Mouse (Mus musculus) midbrain, embryonic 16.5 days (tissue): ENCODE results near the gene Pbld2. TPM values are rescaled to one million over a fixed set of nuclear protein-coding genes. Genes with fewer than 3 reads are reported as not detected.

Experiments used
- ATAC-seq: fragments of 200-750 bp; cut with Nextera tagmentation; 2 replicates; pipeline ENCODE4 v1.8.0; 2017; ENCODE audit warnings: moderate TSS enrichment
- H3K27ac ChIP-seq: fragments of 300-500 bp; sonication (generic); 2 replicates; pipeline ENCODE4 v1.5.1; 2014; ENCODE audit warnings: mild to moderate bottlenecking, low read length, mixed read lengths
- H3K27me3 ChIP-seq: fragments of 300-500 bp; sonication (generic); 2 replicates; pipeline ENCODE4 v1.6.1; 2014; ENCODE audit warnings: low read depth, low read length, mixed read lengths; ENCODE audit not compliant: control insufficient read depth, insufficient read depth
- H3K36me3 ChIP-seq: fragments of 300-500 bp; sonication (generic); 2 replicates; pipeline ENCODE4 v1.6.1; 2014; ENCODE audit warnings: mild to moderate bottlenecking, low read length, moderate library complexity, mixed read lengths; ENCODE audit not compliant: control insufficient read depth, insufficient read depth
- H3K4me1 ChIP-seq: fragments of 300-500 bp; sonication (generic); 2 replicates; pipeline ENCODE4 v1.6.1; 2014; ENCODE audit warnings: mild to moderate bottlenecking, low read length, mixed read lengths; ENCODE audit not compliant: control insufficient read depth, insufficient read depth
- H3K4me2 ChIP-seq: fragments of 300-500 bp; sonication (generic); 2 replicates; pipeline ENCODE4 v1.6.1; 2014; ENCODE audit warnings: mild to moderate bottlenecking, low read length, mixed read lengths
- H3K4me3 ChIP-seq: fragments of 300-500 bp; sonication (generic); 2 replicates; pipeline ENCODE4 v1.5.1; 2014; ENCODE audit warnings: low read depth, mild to moderate bottlenecking, low read length, moderate library complexity, mixed read lengths
- H3K9ac ChIP-seq: fragments of 300-500 bp; sonication (generic); 2 replicates; pipeline ENCODE4 v1.6.1; 2014; ENCODE audit warnings: low read depth, low read length, mixed read lengths
- H3K9me3 ChIP-seq: fragments of 300-500 bp; sonication (generic); replicated peaks from 2 replicates; pipeline ENCODE4 v1.6.1; 2014; ENCODE audit warnings: mild to moderate bottlenecking, low read length, mixed read lengths; ENCODE audit not compliant: control insufficient read depth, poor library complexity, severe bottlenecking
- WGBS: fragments of 180-500 bp; shearing (Covaris S2); extraction: QIAGEN DNeasy Blood & Tissue Kit; methylation state at CpG from one replicate; pipeline ENCODE4 v1.1.7; 2014; 5-methylcytosine and 5-hydroxymethylcytosine counted together
- polyA plus RNA-seq: library from polyadenylated mRNA; unstranded; fragments of >200 nt; fragmentation: Nextera tagmentation; extraction: Ambion mirVana; gene quantifications from 2 replicates; pipeline ENCODE4 v1.2.1, GENCODE M21; 2015

The Pbld2 gene
- polyA plus RNA-seq: 0.77 and 0.80 TPM in 2 replicates

- H3K4me3 ChIP-seq: peak within 1 kb of the TSS; percentile 96
- H3K36me3 ChIP-seq: no peaks in the 10 kb centered on the region
- under 1% methylated on average over 64 of the region's 69 CpGs for WGBS
- H3K4me1 ChIP-seq: peaks cover 58% of the 10 kb centered on the region
- peak within 1 kb of the TSS; percentile 98 for H3K9ac ChIP-seq
- H3K27ac ChIP-seq: peak within 1 kb of the TSS; percentile 100
- H3K9me3 ChIP-seq: no peaks in the 10 kb centered on the region
- H3K27me3 ChIP-seq: no peaks in the 10 kb centered on the region
- peak within 1 kb of the TSS; percentile 74 for H3K4me2 ChIP-seq
- peak; percentile 93 for ATAC-seq
These were observed at the start of gene Pbld2, which contains the start of gene Hnrnph3 for GRCm38 (mm10) chr10:63023749-63024579. Pbld2 (plus strand) TSS chr10:63024315. Hnrnph3 (minus strand) TSS chr10:63024217.

GRCm38 (mm10) chr10:62979667-62980038 is 44.5 kb upstream of the Pbld2 start:
- Histone ChIP-seq H3K27me3 (no peaks in the 10 kb centered on the region), H3K4me2 (peak overlapping the region; percentile 58), H3K9me3 (no peaks in the 10 kb centered on the region), H3K4me3 (peak overlapping the region; percentile 96), H3K4me1 (peaks cover 10% of the 10 kb centered on the region), H3K9ac (peak overlapping the region; percentile 97), H3K36me3 (peaks cover 7% of the 10 kb centered on the region), H3K27ac (peak overlapping the region; percentile 93)
- 6% methylated on average over 10 of the region's 10 CpGs for WGBS
- ATAC-seq: no peak; the same call in 1 of the 2 replicates

- Histone ChIP-seq H3K9me3 (no peaks in the 10 kb centered on the region), H3K4me2 (peak within 1 kb of the TSS; percentile 58), H3K4me3 (peak within 1 kb of the TSS; percentile 96), H3K36me3 (peaks cover 10% of the 10 kb centered on the region), H3K27me3 (no peaks in the 10 kb centered on the region), H3K9ac (peak within 1 kb of the TSS; percentile 97), H3K4me1 (peaks cover 10% of the 10 kb centered on the region), H3K27ac (peak within 1 kb of the TSS; percentile 93)
- peak; percentile 95 for ATAC-seq
- under 1% methylated on average over 77 of the region's 77 CpGs for WGBS
These were observed 43.8 kb upstream of the Pbld2 start, which contains the start of gene Rufy2 for GRCm38 (mm10) chr10:62980039-62980954. Rufy2 (plus strand) TSS chr10:62980223.

GRCm38 (mm10) chr10:62984072-62984471 is 40.0 kb upstream of the Pbld2 start:
- Histone ChIP-seq H3K4me2 (no peak overlapping the region), H3K36me3 (peaks cover 22% of the 10 kb centered on the region), H3K27me3 (no peaks in the 10 kb centered on the region), H3K9me3 (no peaks in the 10 kb centered on the region), H3K4me3 (no peak overlapping the region), H3K9ac (no peak overlapping the region), H3K4me1 (peaks cover 12% of the 10 kb centered on the region), H3K27ac (no peak overlapping the region)
- WGBS: 96% methylated on average over 11 of the region's 11 CpGs
- ATAC-seq: no peak

- no peak for ATAC-seq
These were observed 39.6 kb upstream of the Pbld2 start for GRCm38 (mm10) chr10:62984495-62984894.

GRCm38 (mm10) chr10:62987341-62987740 is 36.8 kb upstream of the Pbld2 start:
- 26% methylated on average over 3 of the region's 3 CpGs for WGBS
- ATAC-seq: no peak

More at GRCm38 (mm10) chr10:62984495-62984894, 39.6 kb upstream of the Pbld2 start:
- Histone ChIP-seq H3K9me3 (no peaks in the 10 kb centered on the region), H3K4me1 (peaks cover 12% of the 10 kb centered on the region), H3K9ac (no peak overlapping the region), H3K27me3 (no peaks in the 10 kb centered on the region), H3K4me3 (no peak overlapping the region), H3K36me3 (peaks cover 22% of the 10 kb centered on the region), H3K27ac (no peak overlapping the region), H3K4me2 (no peak overlapping the region)
- 94% methylated on average over 6 of the region's 6 CpGs for WGBS

GRCm38 (mm10) chr10:62990636-62991035 is 33.5 kb upstream of the Pbld2 start:
- Histone ChIP-seq H3K9me3 (no peaks in the 10 kb centered on the region), H3K4me2 (no peak overlapping the region), H3K4me1 (0 out of 2 replicates have a peak, but pooled peaks cover 2% of the 10 kb centered on the region), H3K27me3 (no peaks in the 10 kb centered on the region), H3K27ac (no peak overlapping the region), H3K36me3 (peaks cover 38% of the 10 kb centered on the region), H3K9ac (no peak overlapping the region), H3K4me3 (no peak overlapping the region)
- 95% methylated on average over 15 of the region's 15 CpGs for WGBS
- ATAC-seq: no peak

More at GRCm38 (mm10) chr10:62987341-62987740, 36.8 kb upstream of the Pbld2 start:
- no peak overlapping the region for H3K9ac ChIP-seq
- 0 out of 2 replicates have a peak, but pooled peaks cover 2% of the 10 kb centered on the region for H3K4me1 ChIP-seq
- no peaks in the 10 kb centered on the region for H3K9me3 ChIP-seq
- H3K36me3 ChIP-seq: peaks cover 32% of the 10 kb centered on the region
- H3K4me2 ChIP-seq: no peak overlapping the region
- H3K27me3 ChIP-seq: no peaks in the 10 kb centered on the region
- no peak overlapping the region for H3K4me3 ChIP-seq
- H3K27ac ChIP-seq: no peak overlapping the region

- Histone ChIP-seq H3K27me3 (no peaks in the 10 kb centered on the region), H3K36me3 (peaks cover 47% of the 10 kb centered on the region), H3K9me3 (no peaks in the 10 kb centered on the region), H3K27ac (no peak overlapping the region), H3K9ac (no peak overlapping the region), H3K4me1 (no peaks in the 10 kb centered on the region), H3K4me2 (no peak overlapping the region), H3K4me3 (no peak overlapping the region)
- 87% methylated on average over 4 of the region's 9 CpGs for WGBS
- ATAC-seq: no peak
These were observed 30.1 kb upstream of the Pbld2 start for GRCm38 (mm10) chr10:62993991-62994390.
